Mouse (Mus musculus): ENCODE results near the gene Ubtd2.

- TF ChIP-seq CTCF (conservative IDR thresholded peaks at IDR 0.05; ENCODE audit: low read length) (no peak), POU5F1 (IDR thresholded peaks at IDR 0.05; ENCODE audit: borderline replicate concordance, low read length) (no peak), NANOG (IDR thresholded peaks at IDR 0.05; ENCODE audit: borderline replicate concordance, low read length) (no peak)
Measured at GRCm38 (mm10) chr11:32558677-32559076, 103.5 kb downstream of the Ubtd2 start.
